Mouse (Mus musculus) midbrain, embryonic 11.5 days (tissue): Measurements from ENCODE around the gene Ppip5k2. TPM values are rescaled to one million over a fixed set of nuclear protein-coding genes. Genes with fewer than 3 reads are reported as not detected.

Experiments used
- ATAC-seq: fragments of 200-750 bp; cut with Nextera tagmentation; 2 replicates; pipeline ENCODE4 v1.8.0; 2017; ENCODE audit warnings: moderate TSS enrichment, moderate library complexity; ENCODE audit not compliant: low FRiP score
- DNase-seq: peaks from one replicate; pipeline ENCODE4 v3.0.0; 2015; ENCODE audit warnings: low spot score; ENCODE audit errors: missing footprints
- H3K27ac ChIP-seq: fragments of 300-500 bp; sonication (generic); 2 replicates; pipeline ENCODE4 v1.5.1; 2014; ENCODE audit warnings: low read depth, low read length
- H3K27me3 ChIP-seq: fragments of 300-500 bp; sonication (generic); 2 replicates; pipeline ENCODE4 v1.6.1; 2014; ENCODE audit warnings: mild to moderate bottlenecking, low read length, moderate library complexity, mixed read lengths; ENCODE audit not compliant: control insufficient read depth, insufficient read depth
- H3K36me3 ChIP-seq: fragments of 300-500 bp; sonication (generic); 2 replicates; pipeline ENCODE4 v1.6.1; 2014; ENCODE audit warnings: mild to moderate bottlenecking, low read length, moderate library complexity, mixed read lengths; ENCODE audit not compliant: control insufficient read depth, insufficient read depth
- H3K4me1 ChIP-seq: fragments of 300-500 bp; sonication (generic); 2 replicates; pipeline ENCODE4 v1.6.1; 2014; ENCODE audit warnings: low read length; ENCODE audit not compliant: control insufficient read depth, insufficient read depth
- H3K4me2 ChIP-seq: fragments of 300-500 bp; sonication (generic); 2 replicates; pipeline ENCODE4 v1.6.1; 2014; ENCODE audit warnings: mild to moderate bottlenecking, moderate library complexity
- H3K4me3 ChIP-seq: fragments of 300-500 bp; sonication (generic); 2 replicates; pipeline ENCODE4 v1.5.1; 2014; ENCODE audit warnings: low read depth, low read length
- H3K9ac ChIP-seq: fragments of 300-500 bp; sonication (generic); 2 replicates; pipeline ENCODE4 v1.6.1; 2014; ENCODE audit warnings: low read length
- H3K9me3 ChIP-seq: fragments of 300-500 bp; sonication (generic); 2 replicates; pipeline ENCODE4 v1.6.1; 2016; ENCODE audit warnings: low read length; ENCODE audit not compliant: control insufficient read depth
- WGBS: fragments of 180-500 bp; shearing (Covaris S2); extraction: QIAGEN DNeasy Blood & Tissue Kit; methylation state at CpG from one replicate; pipeline ENCODE4 v1.1.7; 2014; 5-methylcytosine and 5-hydroxymethylcytosine counted together
- polyA plus RNA-seq: library from polyadenylated mRNA; unstranded; fragments of >200 nt; fragmentation: Nextera tagmentation; extraction: Ambion mirVana; gene quantifications from 2 replicates; pipeline ENCODE4 v1.2.1, GENCODE M21; 2014

The Ppip5k2 gene
- polyA plus RNA-seq, 1 experiment from 2014 or later = 43.6 TPM

DNA sequence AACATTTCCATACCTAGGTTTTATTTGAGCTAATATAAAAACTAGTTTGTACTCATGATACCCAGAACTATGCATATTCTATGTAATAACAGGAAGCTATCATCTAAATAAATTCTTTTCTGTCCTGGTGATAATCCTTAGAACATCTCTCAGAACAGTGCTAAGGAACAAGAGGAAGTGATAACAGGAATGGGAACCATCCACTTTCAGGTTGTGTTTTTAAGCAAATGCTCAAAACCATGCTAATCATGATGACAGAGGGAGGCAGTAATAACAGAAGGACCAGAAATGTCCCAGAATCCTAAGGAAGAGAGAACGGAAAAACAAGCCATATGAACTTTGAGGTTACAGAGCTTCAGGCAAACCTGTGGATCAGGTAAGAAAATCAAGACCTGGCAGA lies 72.9 kb downstream of the Ppip5k2 start:
- WGBS = 96% methylated on average over 1 of the region's 1 CpGs
- no peaks in the 10 kb centered on the region for H3K36me3 ChIP-seq
- no peak overlapping the region for H3K4me2 ChIP-seq
- H3K4me1 ChIP-seq = no peaks in the 10 kb centered on the region
- H3K4me3 ChIP-seq = no peak overlapping the region
- no peak overlapping the region for H3K9ac ChIP-seq
- ATAC-seq = no peak
- no peak overlapping the region for H3K27ac ChIP-seq
- peak; percentile 17 for DNase-seq
- H3K27me3 ChIP-seq = no peaks in the 10 kb centered on the region
- H3K9me3 ChIP-seq = no peaks in the 10 kb centered on the region

- H3K27ac ChIP-seq = no peak overlapping the region
- H3K9ac ChIP-seq = no peak overlapping the region
- no peaks in the 10 kb centered on the region for H3K4me1 ChIP-seq
- no peak overlapping the region for H3K4me2 ChIP-seq
- H3K36me3 ChIP-seq = no peaks in the 10 kb centered on the region
- no peak for ATAC-seq
- H3K4me3 ChIP-seq = no peak overlapping the region
- no peaks in the 10 kb centered on the region for H3K9me3 ChIP-seq
- no peaks in the 10 kb centered on the region for H3K27me3 ChIP-seq
- DNase-seq = no peak
Observed at GRCm38 (mm10) chr1:97693825-97694224, 76.4 kb downstream of the Ppip5k2 start.

DNA sequence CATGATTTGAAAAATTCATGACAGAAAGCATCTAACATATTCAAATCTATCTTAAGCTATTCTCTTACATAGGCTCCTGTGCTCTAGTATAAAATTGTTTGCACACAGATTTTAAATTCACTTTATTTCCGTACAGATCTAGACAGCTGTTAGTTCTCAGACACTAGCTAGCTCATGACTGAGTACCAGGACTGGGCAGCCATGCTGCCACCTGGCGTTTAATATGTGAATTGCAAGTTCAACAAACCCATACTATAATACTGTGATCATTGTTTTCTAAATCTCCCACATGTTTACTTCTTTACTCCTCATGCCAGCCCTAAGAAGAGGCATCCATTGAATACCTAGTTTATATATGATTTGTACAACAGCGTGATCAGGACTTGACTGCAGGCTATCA lies 81.5 kb downstream of the Ppip5k2 start:
- DNase-seq (peak; percentile 89), ATAC-seq (peak; percentile 83)
- no peak overlapping the region for H3K9ac ChIP-seq
- H3K27me3 ChIP-seq = no peaks in the 10 kb centered on the region
- H3K27ac ChIP-seq = no peak overlapping the region
- H3K4me2 ChIP-seq = no peak overlapping the region
- H3K36me3 ChIP-seq = no peaks in the 10 kb centered on the region
- no peaks in the 10 kb centered on the region for H3K4me1 ChIP-seq
- no peak overlapping the region for H3K4me3 ChIP-seq
- no peaks in the 10 kb centered on the region for H3K9me3 ChIP-seq
- 18% methylated on average over 3 of the region's 3 CpGs for WGBS

DNA sequence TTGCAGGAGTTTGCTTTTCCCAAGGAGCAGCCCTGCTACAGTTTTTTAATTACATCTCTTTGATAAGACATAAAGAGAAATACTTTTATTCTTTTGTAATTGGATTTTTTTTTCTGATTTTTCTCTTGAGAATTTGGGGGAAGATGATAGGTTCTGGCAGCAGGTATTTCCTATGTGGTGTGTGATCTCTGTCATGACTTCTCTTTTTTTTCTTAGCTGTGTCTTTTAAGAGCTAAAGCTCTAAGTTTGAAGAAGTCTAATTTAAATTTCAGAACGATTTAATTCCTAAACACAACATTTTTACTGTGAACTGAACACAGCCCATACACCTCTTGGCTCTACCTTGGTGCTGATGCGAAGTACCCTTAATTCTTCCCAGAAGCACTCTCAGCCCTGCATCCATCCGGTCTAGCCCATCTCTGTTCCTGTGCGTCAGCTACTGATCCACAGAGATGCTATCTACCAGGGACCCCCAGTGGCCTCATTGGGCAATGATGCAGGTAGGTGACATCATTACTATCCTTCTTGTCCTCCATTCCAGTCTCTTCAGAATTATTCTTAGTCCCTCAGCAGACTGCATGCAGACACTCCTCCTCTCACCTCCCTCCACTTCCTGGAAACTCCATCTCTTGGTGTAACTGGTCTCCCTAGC lies 93.6 kb downstream of the Ppip5k2 start:
- H3K4me2 ChIP-seq = no peak overlapping the region
- no peak overlapping the region for H3K27ac ChIP-seq
- no peak overlapping the region for H3K9ac ChIP-seq
- ATAC-seq (no peak), DNase-seq (peak; percentile 79)
- no peak overlapping the region for H3K4me3 ChIP-seq
- no peaks in the 10 kb centered on the region for H3K9me3 ChIP-seq
- no peaks in the 10 kb centered on the region for H3K4me1 ChIP-seq
- no peaks in the 10 kb centered on the region for H3K27me3 ChIP-seq
- H3K36me3 ChIP-seq = no peaks in the 10 kb centered on the region
- 78% methylated on average over 4 of the region's 4 CpGs for WGBS

- H3K27me3 ChIP-seq = no peaks in the 10 kb centered on the region
- ATAC-seq = no peak
- WGBS = 29% methylated on average over 2 of the region's 2 CpGs
Observed at GRCm38 (mm10) chr1:97676115-97676514, 94.1 kb downstream of the Ppip5k2 start.

GRCm38 (mm10) chr1:97672849-97673248 lies 97.4 kb downstream of the Ppip5k2 start:
- no peak for ATAC-seq
- Histone ChIP-seq H3K4me1 (no peaks in the 10 kb centered on the region), H3K4me3 (no peak overlapping the region), H3K9ac (no peak overlapping the region), H3K9me3 (no peaks in the 10 kb centered on the region), H3K36me3 (no peaks in the 10 kb centered on the region), H3K27ac (no peak overlapping the region), H3K27me3 (no peaks in the 10 kb centered on the region), H3K4me2 (no peak overlapping the region)
- no peak for DNase-seq
- WGBS = 85% methylated on average over 2 of the region's 2 CpGs

More at GRCm38 (mm10) chr1:97676115-97676514, 94.1 kb downstream of the Ppip5k2 start:
- Histone ChIP-seq H3K36me3 (no peaks in the 10 kb centered on the region), H3K27ac (no peak overlapping the region), H3K9me3 (no peaks in the 10 kb centered on the region), H3K9ac (no peak overlapping the region), H3K4me3 (no peak overlapping the region), H3K4me1 (no peaks in the 10 kb centered on the region), H3K4me2 (no peak overlapping the region)
- peak; percentile 53 for DNase-seq

- no peaks in the 10 kb centered on the region for H3K36me3 ChIP-seq
- no peaks in the 10 kb centered on the region for H3K27me3 ChIP-seq
- no peak overlapping the region for H3K9ac ChIP-seq
- WGBS = 97% methylated on average over 1 of the region's 1 CpGs
- H3K9me3 ChIP-seq = no peaks in the 10 kb centered on the region
- peaks cover 2% of the 10 kb centered on the region; the same call in 1 of the 2 replicates for H3K4me1 ChIP-seq
- ATAC-seq (no peak), DNase-seq (peak; percentile 19)
- no peak overlapping the region for H3K4me2 ChIP-seq
- no peak overlapping the region for H3K4me3 ChIP-seq
- H3K27ac ChIP-seq = no peak overlapping the region
Observed at GRCm38 (mm10) chr1:97667288-97667687, 102.9 kb downstream of the Ppip5k2 start.

DNA sequence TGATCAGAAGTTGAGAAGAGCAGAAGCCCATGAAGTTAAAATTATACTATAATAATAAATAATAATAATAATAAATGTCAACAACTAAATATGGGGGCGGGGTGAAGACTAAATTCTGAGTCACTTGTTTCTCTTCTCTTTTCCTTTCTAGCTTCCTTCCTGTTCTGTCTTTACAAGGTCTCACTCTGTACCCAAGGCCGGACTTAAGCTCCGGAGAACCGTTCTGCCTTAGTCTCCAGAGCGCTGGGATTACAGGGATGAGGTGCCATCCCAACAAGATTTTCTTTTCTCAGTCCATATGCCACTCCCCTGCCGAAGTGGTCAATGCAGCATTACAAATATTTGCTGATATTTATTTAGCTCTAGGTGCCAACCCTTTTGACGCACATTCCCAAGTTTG lies 107.9 kb downstream of the Ppip5k2 start:
- Histone ChIP-seq H3K36me3 (no peaks in the 10 kb centered on the region), H3K4me2 (peak overlapping the region; percentile 72), H3K4me1 (peaks cover 9% of the 10 kb centered on the region), H3K4me3 (peak overlapping the region; percentile 89), H3K9me3 (no peaks in the 10 kb centered on the region), H3K27me3 (no peaks in the 10 kb centered on the region), H3K27ac (peak overlapping the region; percentile 90), H3K9ac (peak overlapping the region; percentile 95)
- WGBS = 14% methylated on average over 7 of the region's 7 CpGs
- ATAC-seq (0 out of 2 replicates have a peak, but pooled peaks have one; percentile 17), DNase-seq (peak; percentile 88)

GRCm38 (mm10) chr1:97661406-97662241 lies 108.6 kb downstream of the Ppip5k2 start, which contains the start of gene D1Ertd622e:
Gene D1Ertd622e, minus strand, starts transcription at chr1:97662074.
- Histone ChIP-seq H3K27me3 (no peaks in the 10 kb centered on the region), H3K36me3 (no peaks in the 10 kb centered on the region), H3K4me2 (peak within 1 kb of the TSS; percentile 72), H3K4me1 (peaks cover 12% of the 10 kb centered on the region), H3K4me3 (peak within 1 kb of the TSS; percentile 89), H3K9ac (peak within 1 kb of the TSS; percentile 95), H3K27ac (peak within 1 kb of the TSS; percentile 90), H3K9me3 (no peaks in the 10 kb centered on the region)
- WGBS = under 1% methylated on average over 75 of the region's 106 CpGs
- DNase-seq (peak; percentile 98), ATAC-seq (peak; percentile 92)
